Mouse (Mus musculus): ENCODE measurements around the gene Ide.

Gene Ide

GRCm38 (mm10) chr19:37333357-37333756 is 4.3 kb downstream of the Ide start:
- DNase-seq (ENCODE audit: low spot score in 2 of 2): no peak

- no peak for DNase-seq (ENCODE audit: low spot score in 2 of 2)
Observed at GRCm38 (mm10) chr19:37332726-37333125, 4.9 kb downstream of the Ide start.

DNA sequence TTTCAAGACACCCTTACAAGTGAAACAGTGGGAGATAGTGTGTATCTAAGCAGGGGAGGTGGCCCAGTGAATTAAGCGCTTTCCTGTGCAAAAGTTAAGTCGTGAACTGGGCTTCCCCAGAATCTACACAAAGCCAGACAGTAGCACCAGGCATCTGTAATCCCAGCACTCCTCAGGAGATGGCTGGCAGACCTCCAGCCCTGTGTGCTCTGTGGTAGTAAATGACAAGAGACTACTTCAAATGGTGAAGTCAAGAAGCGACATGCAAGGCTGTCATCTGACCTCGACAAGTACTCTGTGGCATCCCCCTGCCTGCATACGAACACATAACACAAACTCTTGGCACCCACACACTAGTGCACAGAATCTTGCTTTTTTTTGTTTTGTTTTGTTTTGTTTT is 10.4 kb downstream of the Ide start:
- DNase-seq (ENCODE audit: low spot score in 2 of 2): no peak

DNA sequence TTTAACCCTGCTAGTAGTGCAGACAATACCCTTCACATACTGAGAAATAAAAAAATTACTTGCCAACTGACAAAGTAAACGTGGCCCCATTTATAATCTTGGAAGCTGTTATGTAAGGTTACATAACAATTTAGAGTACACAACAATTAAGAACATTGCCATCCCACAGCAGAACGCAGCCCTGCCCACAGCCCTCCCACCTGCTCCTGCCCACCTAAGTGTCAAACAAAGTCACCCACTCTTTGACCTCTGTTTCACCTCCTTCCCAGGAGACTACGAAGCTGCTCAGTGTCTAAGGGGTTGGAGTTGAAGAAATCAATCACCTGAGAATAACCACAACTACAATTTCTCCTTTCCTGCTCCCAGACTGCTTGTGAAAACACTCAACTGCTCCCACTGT is 14.1 kb downstream of the Ide start:
- no peak for DNase-seq (ENCODE audit: low spot score in 2 of 2)

GRCm38 (mm10) chr19:37320802-37321619 is 16.6 kb downstream of the Ide start:
- DNase-seq (ENCODE audit: low spot score in 2 of 2): no peak

DNA sequence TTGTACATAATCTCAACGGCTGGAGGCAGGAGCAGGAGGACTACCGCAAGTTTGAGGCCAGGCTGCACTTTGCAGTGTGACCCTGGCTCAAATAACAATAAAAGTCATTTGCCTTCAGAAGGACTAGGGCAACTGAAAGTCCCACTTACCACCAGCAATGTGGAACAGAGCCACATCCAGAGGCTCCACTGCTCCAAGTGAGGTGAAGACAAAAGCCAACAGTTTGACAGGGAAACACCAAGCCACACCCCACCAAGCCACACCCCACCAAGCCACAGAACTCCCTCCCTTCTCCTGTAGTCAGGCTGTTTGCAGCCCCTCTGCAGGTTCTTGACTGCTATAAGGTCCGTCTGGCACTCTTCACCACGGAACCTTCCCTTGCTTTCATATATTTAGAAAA is 20.3 kb downstream of the Ide start:
- DNase-seq (ENCODE audit: low spot score in 2 of 2): no peak

- DNase-seq (ENCODE audit: low spot score in 2 of 2): no peak
Observed at GRCm38 (mm10) chr19:37315091-37315490, 22.6 kb downstream of the Ide start.

- DNase-seq (ENCODE audit: low spot score in 2 of 2): no peak
Observed at GRCm38 (mm10) chr19:37311426-37311825, 26.2 kb downstream of the Ide start.

GRCm38 (mm10) chr19:37310133-37310532 is 27.5 kb downstream of the Ide start:
- no peak for DNase-seq (ENCODE audit: low spot score in 2 of 2)

GRCm38 (mm10) chr19:37308941-37309340 is 28.7 kb downstream of the Ide start:
- no peak for DNase-seq (ENCODE audit: low spot score in 2 of 2)

GRCm38 (mm10) chr19:37307826-37308545 is 29.7 kb downstream of the Ide start:
- no peak for DNase-seq (ENCODE audit: low spot score in 2 of 2)

DNA sequence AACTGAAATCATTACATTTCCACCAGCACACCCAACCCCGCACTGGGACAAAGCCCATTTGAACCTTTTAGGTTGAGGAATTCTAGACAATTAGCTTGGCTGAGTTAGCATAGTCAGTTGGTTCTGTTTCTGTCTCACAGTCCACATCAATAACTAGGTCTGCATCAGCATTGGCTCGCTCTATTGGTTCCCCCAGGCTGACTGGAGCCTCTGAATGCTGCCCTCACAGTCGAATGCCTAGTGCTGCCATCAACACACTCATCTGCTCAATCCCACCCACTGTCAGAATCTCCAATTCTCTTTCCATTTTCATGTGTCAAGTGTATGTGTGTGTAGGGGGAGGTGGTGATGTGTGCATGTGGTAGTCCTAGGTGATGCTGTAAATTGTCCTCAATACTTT is 31.5 kb downstream of the Ide start:
- DNase-seq (ENCODE audit: low spot score in 2 of 2): no peak

DNA sequence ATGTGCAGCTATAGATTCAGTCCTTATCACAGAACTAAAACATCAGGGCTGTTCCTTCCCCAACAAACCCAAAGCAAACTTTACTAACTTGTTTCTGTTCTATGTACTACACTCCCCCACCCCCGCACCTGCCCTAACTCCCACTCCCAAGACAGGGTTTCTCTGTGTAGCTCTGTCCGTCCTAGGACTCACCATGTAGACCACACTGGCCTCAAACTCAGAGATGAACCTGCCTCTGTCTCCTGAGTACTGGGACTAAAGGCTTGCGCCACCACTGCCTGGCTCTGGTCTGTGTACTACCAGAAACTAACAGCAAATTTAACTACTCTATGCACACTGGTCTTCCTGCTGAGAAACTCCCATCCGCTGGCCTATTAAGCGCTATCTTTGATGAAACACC is 32.8 kb downstream of the Ide start:
- no peak for DNase-seq (ENCODE audit: low spot score in 2 of 2)

DNA sequence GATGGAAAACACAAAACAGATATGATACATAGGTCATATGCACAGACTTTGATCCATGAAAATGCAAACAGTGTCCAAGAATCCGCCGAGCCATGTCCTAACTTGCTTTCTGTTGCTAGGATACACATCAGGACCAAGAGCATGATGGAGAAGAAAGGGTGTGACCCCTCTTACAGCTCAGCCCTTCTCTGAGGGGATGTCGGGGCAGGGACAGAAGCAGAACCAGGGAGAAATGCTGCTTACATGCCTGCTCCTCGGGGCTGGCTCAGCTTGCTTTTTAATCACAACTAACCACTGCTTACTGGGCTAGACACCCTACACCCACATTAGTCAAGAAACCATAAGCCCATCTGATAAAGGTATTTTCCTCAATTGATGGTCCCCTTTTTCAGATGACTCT is 33.6 kb downstream of the Ide start:
- DNase-seq (ENCODE audit: low spot score in 2 of 2): no peak

DNA sequence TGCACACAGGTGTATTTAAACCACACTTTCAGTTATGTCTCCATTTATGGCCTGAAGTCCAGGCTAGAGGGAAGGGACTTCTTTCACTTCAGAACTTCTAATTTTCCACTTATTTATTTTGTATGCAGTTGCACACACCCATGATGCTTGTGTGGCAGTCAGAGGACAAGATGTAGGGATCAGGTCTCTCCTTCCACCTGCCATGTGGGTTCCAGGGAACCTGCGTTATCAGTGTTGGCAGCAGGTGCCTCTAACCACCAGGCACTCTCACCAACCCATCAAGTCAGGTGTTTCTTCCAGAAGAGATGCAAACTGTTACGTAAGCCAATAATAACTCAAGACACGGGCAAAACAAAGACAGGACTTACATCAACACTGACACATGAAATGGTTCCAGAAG is 35.9 kb downstream of the Ide start:
- no peak for DNase-seq (ENCODE audit: low spot score in 2 of 2)

GRCm38 (mm10) chr19:37291676-37292075 is 46.0 kb downstream of the Ide start:
- no peak for DNase-seq (ENCODE audit: low spot score in 2 of 2)

GRCm38 (mm10) chr19:37290906-37291305 is 46.7 kb downstream of the Ide start:
- DNase-seq (ENCODE audit: low spot score in 2 of 2): no peak

- DNase-seq (ENCODE audit: low spot score in 2 of 2): no peak
Observed at GRCm38 (mm10) chr19:37284775-37285174, 52.9 kb downstream of the Ide start.

- DNase-seq (ENCODE audit: low spot score in 2 of 2): no peak
Observed at GRCm38 (mm10) chr19:37283166-37283565, 54.5 kb downstream of the Ide start.

- no peak for DNase-seq (ENCODE audit: low spot score in 2 of 2)
Observed at GRCm38 (mm10) chr19:37281710-37282109, 55.9 kb downstream of the Ide start.

GRCm38 (mm10) chr19:37279194-37279593 is 58.5 kb downstream of the Ide start:
- no peak for DNase-seq (ENCODE audit: low spot score in 2 of 2)

GRCm38 (mm10) chr19:37275555-37275954 is 62.1 kb downstream of the Ide start:
- no peak for DNase-seq (ENCODE audit: low spot score in 2 of 2)

DNA sequence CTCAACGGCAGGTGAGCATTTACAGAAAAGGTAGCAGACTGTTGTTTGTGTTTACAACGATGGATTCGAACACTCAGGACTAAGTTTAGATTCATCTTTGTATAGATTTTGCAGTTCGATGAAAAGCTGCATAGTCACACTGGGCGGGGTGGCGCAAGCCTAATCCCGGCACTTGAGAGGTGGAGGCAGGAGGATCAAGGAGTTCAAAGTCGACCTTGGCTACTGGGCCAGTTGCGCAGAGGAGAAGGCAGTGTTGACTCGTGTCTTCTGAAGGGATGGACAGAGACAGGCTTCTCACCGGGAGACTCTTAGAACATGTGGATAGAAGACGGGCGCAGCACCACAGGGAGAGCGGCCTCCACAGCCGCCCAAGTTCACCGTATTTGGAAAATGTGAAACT is 68.5 kb downstream of the Ide start:
- DNase-seq (ENCODE audit: low spot score in 2 of 2): no peak

Measured in spleen, postnatal 4 days (tissue).